ENCODE assay signal across 8 mouse cellular contexts in the genomic region with DNA sequence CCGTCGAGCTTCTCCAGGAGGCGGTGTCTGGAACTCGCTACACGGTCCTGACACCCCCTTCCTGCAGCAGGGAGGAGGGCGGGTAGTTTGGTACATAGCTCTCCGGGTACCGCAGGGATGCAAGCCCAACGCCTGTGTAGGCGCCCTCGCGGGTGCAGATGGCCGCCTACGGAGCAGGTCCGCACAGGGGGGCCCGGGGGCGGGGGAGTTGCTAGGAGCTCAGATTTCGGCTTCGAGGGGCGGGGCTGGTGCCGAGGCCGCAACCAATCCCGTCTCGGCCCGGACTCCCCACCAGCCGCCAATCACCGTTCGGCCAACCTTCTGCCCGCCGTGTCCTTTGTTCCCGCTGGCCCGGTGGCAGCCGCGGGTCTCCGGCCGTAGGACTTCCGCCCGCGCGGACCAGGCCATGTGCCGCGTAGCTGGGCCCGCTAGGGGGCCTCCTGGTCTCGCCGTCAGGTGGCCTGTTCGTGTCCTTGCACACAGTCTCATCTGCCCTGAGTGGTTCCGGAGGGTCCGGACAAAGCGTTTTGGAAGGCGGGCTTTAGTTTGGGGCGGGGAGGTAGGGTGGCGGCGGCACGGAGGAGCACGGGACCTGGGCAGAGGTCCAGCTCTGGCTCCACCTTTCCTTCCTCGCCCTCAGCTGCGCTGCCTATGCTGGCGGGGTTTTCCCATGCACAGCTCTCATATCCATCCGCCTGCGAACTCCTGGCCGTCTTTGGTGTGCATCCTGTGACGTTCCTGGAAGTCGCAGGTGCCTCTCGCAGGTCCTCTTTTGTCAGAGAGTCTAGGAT. TPM values are rescaled to one million over a fixed set of nuclear protein-coding genes. Genes with fewer than 3 reads are reported as not detected.
DNase-seq lines count a peak whose midpoint lies in the region; ATAC-seq and TF ChIP-seq lines count a peak whose summit lies in the region.

No protein-coding gene starts in this region.

- under 1% methylated on average over 64 of the region's 64 CpGs for WGBS in hindbrain, postnatal 0 days

- peaks cover 4% of the 10 kb centered on the region; the same call in 1 of the 2 replicates for H3K4me1 ChIP-seq in cortical plate, adult 2 months (ENCODE audit: control insufficient read depth, insufficient read depth, low read length)
- peaks cover 20% of the 10 kb centered on the region for H3K4me1 ChIP-seq in hindbrain, postnatal 0 days (ENCODE audit: insufficient read depth, low read length)

- peak overlapping the region; percentile 34 for H3K4me3 ChIP-seq in cortical plate, adult 2 months (ENCODE audit: insufficient read depth, low read length)
- peak overlapping the region; percentile 38 for H3K4me3 ChIP-seq in hindbrain, postnatal 0 days (ENCODE audit: low read length)

- H3K4me2 ChIP-seq in hindbrain, postnatal 0 days (ENCODE audit: low read depth, low read length) = peak overlapping the region; percentile 62

- H3K9ac ChIP-seq in hindbrain, postnatal 0 days (replicated peaks; ENCODE audit: low read length) = peak overlapping the region; percentile 71

- TF ChIP-seq POLR2A in cortical plate, adult 2 months (IDR thresholded peaks at IDR 0.05; ENCODE audit: extremely low read depth, insufficient read depth, low read length) = peak; percentile 69

- H3K27ac ChIP-seq in cortical plate, adult 2 months (ENCODE audit: insufficient read depth, low read length) = peak overlapping the region; percentile 75
- H3K27ac ChIP-seq in hindbrain, postnatal 0 days = peak overlapping the region; percentile 87

- no peaks in the 10 kb centered on the region for H3K36me3 ChIP-seq in hindbrain, postnatal 0 days (ENCODE audit: insufficient read depth, low read length)

- peak; percentile 90 for ATAC-seq in hindbrain, postnatal 0 days
- peak; percentile 72 for ATAC-seq in megakaryocyte, adult 5-6 weeks (ENCODE audit: poor library complexity, severe bottlenecking)

- H3K9me3 ChIP-seq in hindbrain, postnatal 0 days (ENCODE audit: low read length) = no peaks in the 10 kb centered on the region

- no peaks in the 10 kb centered on the region for H3K27me3 ChIP-seq in hindbrain, postnatal 0 days (ENCODE audit: insufficient read depth, low read length)

- peak; percentile 78 for DNase-seq in T-cell, adult 2 months (ENCODE audit: low spot score)
- DNase-seq in gastrocnemius, adult 8-10 months (ENCODE audit: low spot score in 2 of 2) = peak; percentile 89 to 92
- DNase-seq in hindbrain, postnatal 0 days (ENCODE audit: low spot score) = peak; percentile 95
- DNase-seq in left cerebral cortex, adult 8-10 months (ENCODE audit: low spot score in 2 of 2) = peak; percentile 80 to 97
- peak; percentile 93 to 95 for DNase-seq in right cerebral cortex, adult 2 months (ENCODE audit: low spot score in 2 of 2)
- peak; percentile 86 for DNase-seq in urinary bladder, postnatal 10 days (ENCODE audit: low spot score)

- peak; percentile 25; the same call in 1 of the 2 replicates for TF ChIP-seq CTCF in cortical plate, adult 2 months (IDR thresholded peaks at IDR 0.05; ENCODE audit: extremely low read depth, insufficient read depth, low read length)
- TF ChIP-seq CTCF in hindbrain, postnatal 0 days (IDR thresholded peaks at IDR 0.05; ENCODE audit: low read depth) = peak; percentile 63

RNA-seq across cellular contexts. Expression of gene Ptma, which starts 22.4 kb away (rescaled TPM):
- 548 and 595 TPM in 2 replicates for polyA plus RNA-seq in cortical plate, adult 2 months (2012; rRNA removed)
- total RNA-seq in gastrocnemius, adult 8-10 months (2022) = 10 to 100 TPM; 50.9 to 76.9 (median 67.7) TPM
- 619 and 723 TPM in 2 replicates for total RNA-seq in hindbrain, postnatal 0 days (2014; rRNA removed)
- polyA plus RNA-seq in hindbrain, postnatal 0 days (2015; fragmentation: Nextera tagmentation; extraction: Ambion mirVana) = 1,399 and 1,474 TPM in 2 replicates
- 100 to 1,000 TPM; 407 to 432 (median 416) TPM for total RNA-seq in left cerebral cortex, adult 8-10 months (2022)
- 3,234 and 3,618 TPM in 2 replicates for total RNA-seq in megakaryocyte, adult 5-6 weeks (2015)
- 4,288 and 4,305 TPM in 2 replicates for total RNA-seq in megakaryocyte, adult 5-6 weeks (2017)

Comparison
In these comparisons a context has a peak if more than half of its experiments do, and no peak if none do; other contexts are left out.
1. Peak in every context shown above with its lines: DNase-seq, ATAC-seq, H3K4me3 ChIP-seq and H3K27ac ChIP-seq.